Mouse (Mus musculus) hindbrain, embryonic 15.5 days (tissue): ENCODE measurements around the gene Itga8. TPM values are rescaled to one million over a fixed set of nuclear protein-coding genes. Genes with fewer than 3 reads are reported as not detected.

Experiments used
- ATAC-seq: fragments of 200-750 bp; cut with Nextera tagmentation; 2 replicates; pipeline ENCODE4 v1.8.0; 2017; ENCODE audit warnings: low read depth, moderate number of reproducible peaks, moderate TSS enrichment; ENCODE audit not compliant: low FRiP score
- H3K27ac ChIP-seq: fragments of 300-500 bp; sonication (generic); replicated peaks from 2 replicates; pipeline ENCODE4 v1.5.1; 2015; ENCODE audit warnings: mild to moderate bottlenecking, inconsistent platforms
- H3K27me3 ChIP-seq: fragments of 300-500 bp; sonication (generic); 2 replicates; pipeline ENCODE4 v1.6.1; 2015; ENCODE audit warnings: control low read depth, inconsistent platforms
- H3K36me3 ChIP-seq: fragments of 300-500 bp; sonication (generic); 2 replicates; pipeline ENCODE4 v1.6.1; 2015; ENCODE audit warnings: control low read depth, inconsistent platforms
- H3K4me1 ChIP-seq: fragments of 300-500 bp; sonication (generic); replicated peaks from 2 replicates; pipeline ENCODE4 v1.6.1; 2015; ENCODE audit warnings: control low read depth, inconsistent platforms
- H3K4me2 ChIP-seq: fragments of 300-500 bp; sonication (generic); 2 replicates; pipeline ENCODE4 v1.6.1; 2015; ENCODE audit warnings: moderate library complexity, mild to moderate bottlenecking, inconsistent platforms
- H3K4me3 ChIP-seq: fragments of 300-500 bp; sonication (generic); 2 replicates; pipeline ENCODE4 v1.5.1; 2015; ENCODE audit warnings: mild to moderate bottlenecking, inconsistent platforms
- H3K9ac ChIP-seq: fragments of 300-500 bp; sonication (generic); 2 replicates; pipeline ENCODE4 v1.6.1; 2015; ENCODE audit warnings: inconsistent platforms
- H3K9me3 ChIP-seq: fragments of 300-500 bp; sonication (generic); 2 replicates; pipeline ENCODE4 v1.6.1; 2016; ENCODE audit warnings: control low read depth, inconsistent platforms
- WGBS: fragments of 180-500 bp; shearing (Covaris S2); methylation state at CpG from one replicate; pipeline ENCODE4 v1.1.7; 2015; 5-methylcytosine and 5-hydroxymethylcytosine counted together
- polyA plus RNA-seq: library from polyadenylated mRNA; unstranded; fragments of >200 nt; fragmentation: Nextera tagmentation; extraction: Ambion mirVana; gene quantifications from 2 replicates; pipeline ENCODE4 v1.2.1, GENCODE M21; 2015

Itga8 gene
- polyA plus RNA-seq: 2.6 and 3.5 TPM in 2 replicates

GRCm38 (mm10) chr2:12301431-12302170, at the start of gene Itga8:
TSS of gene Itga8 (minus strand) at chr2:12301922.
- under 1% methylated on average over 56 of the region's 56 CpGs for WGBS
- Histone ChIP-seq H3K27me3 (peaks cover 12% of the 10 kb centered on the region), H3K9me3 (no peaks in the 10 kb centered on the region), H3K9ac (peak within 1 kb of the TSS; percentile 84), H3K27ac (no peak within 1 kb of the TSS), H3K4me1 (peaks cover 7% of the 10 kb centered on the region), H3K36me3 (no peaks in the 10 kb centered on the region), H3K4me3 (peak within 1 kb of the TSS; percentile 94), H3K4me2 (peak within 1 kb of the TSS; percentile 99)
- ATAC-seq: peak; percentile 98

- no peak for ATAC-seq
- H3K9me3 ChIP-seq: no peaks in the 10 kb centered on the region
- no peaks in the 10 kb centered on the region for H3K4me1 ChIP-seq
- H3K9ac ChIP-seq: no peak overlapping the region
- H3K27ac ChIP-seq: no peak overlapping the region
- H3K4me3 ChIP-seq: no peak overlapping the region
- 93% methylated on average over 2 of the region's 2 CpGs for WGBS
- H3K27me3 ChIP-seq: no peaks in the 10 kb centered on the region
- H3K36me3 ChIP-seq: peaks cover 7% of the 10 kb centered on the region
- H3K4me2 ChIP-seq: no peak overlapping the region
Measured at GRCm38 (mm10) chr2:12348914-12349313, 47.2 kb upstream of the Itga8 start.

- WGBS: 63% methylated on average over 2 of the region's 2 CpGs
- H3K4me1 ChIP-seq: peaks cover 19% of the 10 kb centered on the region
- no peaks in the 10 kb centered on the region for H3K9me3 ChIP-seq
- H3K27ac ChIP-seq: no peak overlapping the region
- no peak overlapping the region for H3K4me2 ChIP-seq
- ATAC-seq: no peak
- H3K4me3 ChIP-seq: no peak overlapping the region
- no peaks in the 10 kb centered on the region for H3K27me3 ChIP-seq
- no peaks in the 10 kb centered on the region for H3K36me3 ChIP-seq
- H3K9ac ChIP-seq: no peak overlapping the region
Measured at GRCm38 (mm10) chr2:12331962-12332361, 30.2 kb upstream of the Itga8 start.

- no peak overlapping the region for H3K9ac ChIP-seq
- no peak overlapping the region for H3K4me3 ChIP-seq
- H3K4me2 ChIP-seq: no peak overlapping the region
- 46% methylated on average over 2 of the region's 2 CpGs for WGBS
- no peak overlapping the region for H3K27ac ChIP-seq
- H3K4me1 ChIP-seq: peaks cover 19% of the 10 kb centered on the region
- ATAC-seq: no peak
- no peaks in the 10 kb centered on the region for H3K9me3 ChIP-seq
- H3K27me3 ChIP-seq: no peaks in the 10 kb centered on the region
- no peaks in the 10 kb centered on the region for H3K36me3 ChIP-seq
Measured at GRCm38 (mm10) chr2:12329620-12330019, 27.9 kb upstream of the Itga8 start.

GRCm38 (mm10) chr2:12329068-12329407, 27.3 kb upstream of the Itga8 start:
- Histone ChIP-seq H3K27me3 (no peaks in the 10 kb centered on the region), H3K4me1 (peaks cover 19% of the 10 kb centered on the region), H3K9ac (no peak overlapping the region), H3K36me3 (no peaks in the 10 kb centered on the region), H3K4me3 (no peak overlapping the region), H3K27ac (no peak overlapping the region), H3K4me2 (peak overlapping the region; percentile 51), H3K9me3 (no peaks in the 10 kb centered on the region)
- no peak for ATAC-seq
- WGBS: 13% methylated on average over 5 of the region's 5 CpGs

GRCm38 (mm10) chr2:12328355-12329067, 26.8 kb upstream of the Itga8 start:
- Histone ChIP-seq H3K4me2 (peak overlapping the region; percentile 51), H3K4me3 (0 out of 2 replicates have a peak overlapping the region, but pooled peaks have one; percentile 21), H3K9me3 (no peaks in the 10 kb centered on the region), H3K27me3 (no peaks in the 10 kb centered on the region), H3K4me1 (peaks cover 19% of the 10 kb centered on the region), H3K36me3 (no peaks in the 10 kb centered on the region), H3K27ac (no peak overlapping the region; the same call in 1 of the 2 replicates), H3K9ac (no peak overlapping the region)
- ATAC-seq: peak; percentile 59; the same call in 1 of the 2 replicates
- WGBS: 12% methylated on average over 8 of the region's 8 CpGs

- Histone ChIP-seq H3K4me3 (peak overlapping the region; percentile 21), H3K36me3 (no peaks in the 10 kb centered on the region), H3K27ac (peak overlapping the region; percentile 22), H3K9me3 (no peaks in the 10 kb centered on the region), H3K27me3 (no peaks in the 10 kb centered on the region), H3K9ac (no peak overlapping the region), H3K4me1 (peaks cover 19% of the 10 kb centered on the region), H3K4me2 (peak overlapping the region; percentile 51)
- 25% methylated on average over 11 of the region's 11 CpGs for WGBS
- ATAC-seq: peak; percentile 40; the same call in 1 of the 2 replicates
Measured at GRCm38 (mm10) chr2:12327691-12328354, 26.1 kb upstream of the Itga8 start.

- Histone ChIP-seq H3K4me1 (peaks cover 19% of the 10 kb centered on the region), H3K27ac (no peak overlapping the region), H3K4me3 (peak overlapping the region; percentile 21), H3K9me3 (no peaks in the 10 kb centered on the region), H3K27me3 (no peaks in the 10 kb centered on the region), H3K36me3 (no peaks in the 10 kb centered on the region), H3K4me2 (peak overlapping the region; percentile 51), H3K9ac (no peak overlapping the region)
- 9% methylated on average over 10 of the region's 10 CpGs for WGBS
- ATAC-seq: peak; percentile 64
Measured at GRCm38 (mm10) chr2:12327216-12327615, 25.5 kb upstream of the Itga8 start.

- Histone ChIP-seq H3K36me3 (no peaks in the 10 kb centered on the region), H3K4me3 (no peak overlapping the region), H3K27me3 (no peaks in the 10 kb centered on the region), H3K4me1 (peaks cover 19% of the 10 kb centered on the region), H3K9ac (no peak overlapping the region), H3K4me2 (no peak overlapping the region), H3K9me3 (no peaks in the 10 kb centered on the region), H3K27ac (no peak overlapping the region)
- no peak for ATAC-seq
- WGBS: 88% methylated on average over 2 of the region's 2 CpGs
Measured at GRCm38 (mm10) chr2:12325868-12326267, 24.1 kb upstream of the Itga8 start.

- WGBS: 83% methylated on average over 6 of the region's 6 CpGs
Measured at GRCm38 (mm10) chr2:12325417-12325816, 23.7 kb upstream of the Itga8 start.

GRCm38 (mm10) chr2:12320914-12321313, 19.2 kb upstream of the Itga8 start:
- H3K9ac ChIP-seq: no peak overlapping the region
- no peak overlapping the region for H3K4me3 ChIP-seq
- no peak overlapping the region for H3K4me2 ChIP-seq
- no peaks in the 10 kb centered on the region for H3K9me3 ChIP-seq
- ATAC-seq: no peak
- H3K27me3 ChIP-seq: no peaks in the 10 kb centered on the region
- no peak overlapping the region for H3K27ac ChIP-seq
- H3K4me1 ChIP-seq: no peaks in the 10 kb centered on the region
- WGBS: 88% methylated on average over 4 of the region's 4 CpGs
- no peaks in the 10 kb centered on the region for H3K36me3 ChIP-seq

More at GRCm38 (mm10) chr2:12325417-12325816, 23.7 kb upstream of the Itga8 start:
- Histone ChIP-seq H3K27me3 (no peaks in the 10 kb centered on the region), H3K9me3 (no peaks in the 10 kb centered on the region), H3K4me2 (no peak overlapping the region), H3K36me3 (no peaks in the 10 kb centered on the region), H3K27ac (no peak overlapping the region), H3K4me1 (peaks cover 19% of the 10 kb centered on the region), H3K9ac (no peak overlapping the region), H3K4me3 (no peak overlapping the region)
- no peak for ATAC-seq

GRCm38 (mm10) chr2:12318715-12319114, 17.0 kb upstream of the Itga8 start:
- H3K27me3 ChIP-seq: no peaks in the 10 kb centered on the region
- no peak for ATAC-seq
- no peaks in the 10 kb centered on the region for H3K9me3 ChIP-seq
- no peak overlapping the region for H3K27ac ChIP-seq
- no peak overlapping the region for H3K9ac ChIP-seq
- H3K4me3 ChIP-seq: no peak overlapping the region
- H3K36me3 ChIP-seq: no peaks in the 10 kb centered on the region
- H3K4me1 ChIP-seq: no peaks in the 10 kb centered on the region
- H3K4me2 ChIP-seq: no peak overlapping the region
- 94% methylated on average over 3 of the region's 3 CpGs for WGBS
